Mouse (Mus musculus): ENCODE measurements around the gene Rbl2. TPM values are rescaled to one million over a fixed set of nuclear protein-coding genes. Genes with fewer than 3 reads are reported as not detected.

Gene Rbl2
- polyA plus RNA-seq, 1 experiment, result 3.5 TPM

DNA sequence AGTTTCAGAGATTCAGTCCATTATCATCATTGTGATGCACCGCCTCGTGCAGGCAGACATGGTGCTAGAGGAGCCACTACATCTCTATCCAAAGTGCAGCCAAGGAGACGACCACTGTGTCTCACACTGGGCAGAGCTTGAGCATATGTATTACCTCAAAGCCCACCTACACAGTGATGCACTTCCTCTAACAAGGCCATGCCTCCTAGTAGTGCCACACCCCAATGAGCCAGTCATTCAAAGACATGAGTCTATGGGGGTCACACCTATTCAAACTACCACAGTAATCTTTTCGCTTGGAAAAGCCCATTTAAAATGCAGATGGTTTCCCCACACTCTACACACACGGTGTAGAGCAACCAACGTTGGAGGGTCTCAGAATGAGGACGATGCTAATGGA is 81.7 kb downstream of the Rbl2 start:
- Histone ChIP-seq H3K27me3 (replicated peaks) (peaks cover 7% of the 10 kb centered on the region), H3K9me3 (peaks cover 46% of the 10 kb centered on the region)
- TF ChIP-seq GATA1 (IDR thresholded peaks at IDR 0.05; ENCODE audit: borderline replicate concordance, low read length) (no peak), FLI1 (IDR thresholded peaks at IDR 0.05; ENCODE audit: low read length) (no peak)

DNA sequence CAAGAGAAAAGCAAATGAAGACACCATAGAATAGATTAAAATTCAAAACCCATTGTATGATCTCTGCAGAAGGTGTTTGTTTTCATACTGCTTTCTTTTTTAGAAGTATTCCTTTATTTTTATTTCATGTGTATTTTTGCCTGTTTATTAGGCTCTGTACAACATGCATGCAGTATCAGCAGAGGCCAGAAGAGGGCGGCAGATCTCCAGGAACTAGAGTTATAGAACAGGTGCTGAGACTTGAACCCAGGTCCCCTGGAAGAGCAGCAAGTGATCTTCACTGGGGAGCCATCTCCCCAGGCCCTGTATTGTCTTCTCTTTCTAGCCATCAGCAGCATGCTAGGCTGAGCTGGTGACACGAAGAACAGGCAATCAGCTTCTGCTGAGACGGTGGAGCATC is 84.0 kb downstream of the Rbl2 start:
- peaks cover 8% of the 10 kb centered on the region for H3K27me3 ChIP-seq (replicated peaks)
- H3K9me3 ChIP-seq, result peaks cover 46% of the 10 kb centered on the region
- H3K36me3 ChIP-seq (replicated peaks; ENCODE audit: low read length), result no peaks in the 10 kb centered on the region
- no peak overlapping the region for H3K4me3 ChIP-seq (replicated peaks)
- peaks cover 9% of the 10 kb centered on the region for H3K4me1 ChIP-seq
- TF ChIP-seq GATA1 (IDR thresholded peaks at IDR 0.05; ENCODE audit: borderline replicate concordance, low read length) (no peak), FLI1 (IDR thresholded peaks at IDR 0.05; ENCODE audit: low read length) (no peak)

More for the DNA sequence above, 81.7 kb downstream of the Rbl2 start:
- H3K4me3 ChIP-seq (replicated peaks), result no peak overlapping the region
- H3K36me3 ChIP-seq (replicated peaks; ENCODE audit: low read length), result no peaks in the 10 kb centered on the region
- H3K4me1 ChIP-seq, result peaks cover 19% of the 10 kb centered on the region

DNA sequence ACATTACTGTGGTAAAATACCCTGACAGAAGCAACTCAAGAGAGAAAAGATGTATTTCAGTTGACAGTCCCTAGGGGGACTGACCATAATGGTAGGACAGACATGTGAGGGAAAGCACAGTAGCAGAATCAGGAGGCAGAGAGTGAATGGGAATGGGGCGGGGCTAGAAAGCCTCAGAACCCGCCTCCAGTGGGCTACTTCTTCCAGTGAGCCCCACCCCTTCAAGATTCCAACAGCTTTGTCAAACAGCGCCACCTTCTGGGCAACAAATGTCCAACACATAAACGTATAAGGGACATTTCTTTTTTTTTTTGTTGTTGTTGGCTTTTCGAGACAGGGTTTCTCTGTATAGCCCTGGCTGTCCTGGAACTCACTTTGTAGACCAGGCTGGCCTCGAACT is 84.7 kb downstream of the Rbl2 start:
- no peak overlapping the region for H3K4me3 ChIP-seq (replicated peaks)
- H3K9me3 ChIP-seq, result peaks cover 46% of the 10 kb centered on the region
- TF ChIP-seq FLI1 (IDR thresholded peaks at IDR 0.05; ENCODE audit: low read length), result no peak
- no peak for TF ChIP-seq GATA1 (IDR thresholded peaks at IDR 0.05; ENCODE audit: borderline replicate concordance, low read length)
- H3K27me3 ChIP-seq (replicated peaks), result peaks cover 10% of the 10 kb centered on the region
- peaks cover 1% of the 10 kb centered on the region for H3K4me1 ChIP-seq
- H3K36me3 ChIP-seq (replicated peaks; ENCODE audit: low read length), result no peaks in the 10 kb centered on the region

DNA sequence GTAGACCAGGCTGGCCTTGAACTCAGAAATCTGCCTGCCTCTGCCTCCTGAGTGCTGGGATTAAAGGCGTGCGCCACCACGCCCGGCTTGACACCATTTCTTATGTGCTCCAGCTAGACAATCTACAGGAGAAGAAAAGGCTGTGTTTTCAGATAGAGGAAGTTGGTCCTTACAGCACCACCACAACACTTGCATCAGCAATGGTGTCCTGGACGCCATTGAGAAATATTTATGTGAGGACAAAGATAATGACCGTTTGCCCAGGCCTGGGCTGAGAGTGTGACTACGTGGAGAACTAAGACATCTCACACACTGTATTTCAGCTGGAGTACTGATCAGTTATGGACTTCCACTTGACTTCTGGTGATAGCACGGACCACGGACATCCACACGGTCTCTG is 88.8 kb downstream of the Rbl2 start:
- H3K4me1 ChIP-seq, result peaks cover 11% of the 10 kb centered on the region
- H3K36me3 ChIP-seq (replicated peaks; ENCODE audit: low read length), result no peaks in the 10 kb centered on the region
- peaks cover 24% of the 10 kb centered on the region for H3K9me3 ChIP-seq
- TF ChIP-seq FLI1 (IDR thresholded peaks at IDR 0.05; ENCODE audit: low read length) (no peak), GATA1 (IDR thresholded peaks at IDR 0.05; ENCODE audit: borderline replicate concordance, low read length) (no peak)
- H3K4me3 ChIP-seq (replicated peaks), result no peak overlapping the region
- H3K27me3 ChIP-seq (replicated peaks), result peaks cover 10% of the 10 kb centered on the region

DNA sequence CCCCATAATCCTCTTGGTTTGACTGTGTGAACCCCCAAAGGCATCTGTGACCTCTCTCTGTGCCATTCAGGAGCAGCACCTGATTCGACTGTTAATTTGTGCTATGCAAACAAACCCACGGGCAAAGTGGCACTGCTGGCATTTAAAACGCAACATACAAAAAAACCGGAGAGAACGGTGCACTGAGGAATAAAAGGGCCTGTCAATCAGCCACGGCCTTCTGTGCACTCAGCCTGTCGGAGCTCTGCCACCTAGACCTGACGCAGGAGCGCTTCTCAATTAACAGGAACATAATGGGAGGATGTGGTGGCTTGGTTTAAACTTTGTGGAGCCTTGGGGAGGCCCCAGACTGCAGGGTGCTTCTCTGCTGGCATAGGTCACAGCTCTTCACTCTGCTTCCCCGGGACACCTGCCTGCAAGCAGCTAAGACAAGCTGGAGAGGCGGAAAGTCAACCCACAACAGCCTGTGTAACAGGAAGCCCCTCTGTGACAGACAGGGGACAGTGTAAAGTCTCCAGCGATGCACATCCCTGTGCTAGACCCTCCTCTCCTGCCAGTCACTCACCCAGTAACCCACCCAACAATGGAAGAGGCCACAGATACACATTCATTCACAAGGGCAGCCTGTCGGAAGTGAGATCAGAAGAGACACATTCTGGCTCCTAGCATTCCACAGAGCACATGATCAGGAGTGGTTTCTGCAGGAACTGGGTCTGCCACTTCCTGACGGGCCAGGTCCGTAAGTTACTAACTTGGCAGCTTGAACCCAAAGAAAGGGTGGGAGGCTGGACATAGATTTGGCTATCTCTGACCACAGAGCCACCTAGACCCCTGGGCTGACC is 90.3 kb downstream of the Rbl2 start:
- H3K4me1 ChIP-seq, result peaks cover 11% of the 10 kb centered on the region
- H3K4me3 ChIP-seq (replicated peaks), result no peak overlapping the region
- no peak for TF ChIP-seq GATA1 (IDR thresholded peaks at IDR 0.05; ENCODE audit: borderline replicate concordance, low read length)
- TF ChIP-seq FLI1 (IDR thresholded peaks at IDR 0.05; ENCODE audit: low read length), result no peak
- H3K36me3 ChIP-seq (replicated peaks; ENCODE audit: low read length), result no peaks in the 10 kb centered on the region
- H3K27me3 ChIP-seq (replicated peaks), result peaks cover 10% of the 10 kb centered on the region
- H3K9me3 ChIP-seq, result peaks cover 14% of the 10 kb centered on the region

DNA sequence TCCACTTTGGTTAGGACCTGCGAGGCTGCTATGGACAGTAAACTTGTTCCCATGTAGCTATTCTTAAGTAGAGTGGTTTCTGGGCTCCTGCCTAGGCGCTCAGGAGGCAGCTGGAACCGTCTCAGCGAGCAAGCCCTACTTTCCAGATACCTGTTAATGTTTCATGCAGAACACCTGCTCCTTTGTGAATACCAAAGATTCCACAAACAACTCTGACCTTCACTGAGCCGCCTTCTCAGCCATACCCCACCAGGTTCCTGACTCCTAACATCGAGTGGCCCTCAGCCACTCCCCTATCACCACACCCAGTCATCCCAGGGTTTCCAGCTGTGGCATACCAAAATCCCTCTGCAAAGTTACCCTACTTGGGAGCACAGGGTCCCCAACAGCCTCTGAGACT is 100.3 kb downstream of the Rbl2 start:
- Histone ChIP-seq H3K4me3 (replicated peaks) (no peak overlapping the region), H3K27me3 (replicated peaks) (peaks cover 19% of the 10 kb centered on the region), H3K36me3 (replicated peaks; ENCODE audit: low read length) (no peaks in the 10 kb centered on the region), H3K4me1 (no peaks in the 10 kb centered on the region), H3K9me3 (no peaks in the 10 kb centered on the region; the same call in 1 of the 2 replicates)
- no peak for TF ChIP-seq FLI1 (IDR thresholded peaks at IDR 0.05; ENCODE audit: low read length)
- TF ChIP-seq GATA1 (IDR thresholded peaks at IDR 0.05; ENCODE audit: borderline replicate concordance, low read length), result no peak

DNA sequence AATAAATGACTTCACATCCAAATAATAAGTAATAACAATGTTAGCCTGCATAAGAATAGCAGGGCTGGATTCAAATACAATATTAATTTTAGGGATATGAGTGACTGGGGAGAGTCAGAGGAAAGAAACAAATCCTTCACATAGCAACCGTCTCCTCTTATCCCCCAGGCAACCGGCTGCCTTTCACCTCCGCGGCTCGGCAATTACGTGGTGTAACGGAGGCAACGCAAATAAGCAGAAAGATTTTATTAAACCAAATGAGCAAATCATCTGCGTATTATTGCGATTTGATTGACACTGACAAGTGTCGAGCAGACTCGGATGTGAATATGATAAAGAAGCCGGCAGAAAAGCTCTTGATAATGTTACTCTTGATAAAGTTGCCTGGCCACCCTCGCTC is 101.1 kb downstream of the Rbl2 start:
- TF ChIP-seq FLI1 (IDR thresholded peaks at IDR 0.05; ENCODE audit: low read length) (no peak), GATA1 (IDR thresholded peaks at IDR 0.05; ENCODE audit: borderline replicate concordance, low read length) (no peak)
- Histone ChIP-seq H3K9me3 (no peaks in the 10 kb centered on the region), H3K4me1 (no peaks in the 10 kb centered on the region), H3K4me3 (replicated peaks) (no peak overlapping the region), H3K36me3 (replicated peaks; ENCODE audit: low read length) (no peaks in the 10 kb centered on the region), H3K27me3 (replicated peaks) (peaks cover 19% of the 10 kb centered on the region)

DNA sequence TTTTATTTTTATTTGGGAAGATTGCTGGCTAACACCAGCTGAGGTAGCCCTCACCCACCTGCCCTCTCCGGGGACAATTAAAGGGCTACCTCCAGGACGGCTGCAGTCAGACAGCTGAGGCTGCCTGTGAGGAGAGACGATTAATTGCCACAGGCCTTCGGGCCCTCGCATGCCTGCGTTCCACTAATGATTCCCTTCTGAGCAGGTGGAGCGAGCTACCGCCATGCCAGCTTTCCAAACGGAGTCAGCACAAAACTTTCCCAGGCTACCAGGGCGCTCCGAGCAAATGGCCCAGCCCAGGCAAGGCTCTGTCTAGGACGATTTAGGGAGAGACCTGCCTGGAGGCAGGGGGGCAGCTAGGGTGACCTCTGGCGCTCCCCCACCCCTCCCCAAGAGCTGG is 101.7 kb downstream of the Rbl2 start:
- H3K27me3 ChIP-seq (replicated peaks), result peaks cover 21% of the 10 kb centered on the region
- no peak overlapping the region for H3K4me3 ChIP-seq (replicated peaks)
- no peak for TF ChIP-seq GATA1 (IDR thresholded peaks at IDR 0.05; ENCODE audit: borderline replicate concordance, low read length)
- no peak for TF ChIP-seq FLI1 (IDR thresholded peaks at IDR 0.05; ENCODE audit: low read length)
- no peaks in the 10 kb centered on the region for H3K4me1 ChIP-seq
- no peaks in the 10 kb centered on the region for H3K9me3 ChIP-seq
- H3K36me3 ChIP-seq (replicated peaks; ENCODE audit: low read length), result no peaks in the 10 kb centered on the region

Other genes with a start within 250 kb of the Rbl2 start
- 0.17 and 0.65 TPM in 2 replicates for gene Chd9, start 241.7 kb upstream of the Rbl2 start, polyA plus RNA-seq (2012; ENCODE audit: insufficient read depth, low replicate concordance)
- 3.2 TPM in 1 of 2 replicates, not detected in the other for gene Aktip, start 129.9 kb downstream of the Rbl2 start, polyA plus RNA-seq (2012; ENCODE audit: insufficient read depth, low replicate concordance)
- 0.27 TPM in 1 of 2 replicates, not detected in the other for gene Rpgrip1l, start 243.2 kb downstream of the Rbl2 start, polyA plus RNA-seq (2012; ENCODE audit: insufficient read depth, low replicate concordance)
- gene Fto, start 243.5 kb downstream of the Rbl2 start, polyA plus RNA-seq (2012; ENCODE audit: insufficient read depth, low replicate concordance), result 1.5 and 9.5 TPM in 2 replicates

All from megakaryocyte, embryonic 14.5 days (primary cell).